Mouse (Mus musculus) inflammation-experienced regulatory T-cells, adult 16 weeks (primary cell): ENCODE data around the gene Zfp592. TPM values are rescaled to one million over a fixed set of nuclear protein-coding genes. Genes with fewer than 3 reads are reported as not detected.

ENCODE experiments used
- polyA plus RNA-seq: library from polyadenylated mRNA; unstranded; fragments of 100-300 nt; shearing (Covaris generic); gene quantifications from one replicate; pipeline ENCODE4 v1.2.1, GENCODE M21; 2017

Gene Zfp592
- 24.7 TPM for polyA plus RNA-seq

DNA sequence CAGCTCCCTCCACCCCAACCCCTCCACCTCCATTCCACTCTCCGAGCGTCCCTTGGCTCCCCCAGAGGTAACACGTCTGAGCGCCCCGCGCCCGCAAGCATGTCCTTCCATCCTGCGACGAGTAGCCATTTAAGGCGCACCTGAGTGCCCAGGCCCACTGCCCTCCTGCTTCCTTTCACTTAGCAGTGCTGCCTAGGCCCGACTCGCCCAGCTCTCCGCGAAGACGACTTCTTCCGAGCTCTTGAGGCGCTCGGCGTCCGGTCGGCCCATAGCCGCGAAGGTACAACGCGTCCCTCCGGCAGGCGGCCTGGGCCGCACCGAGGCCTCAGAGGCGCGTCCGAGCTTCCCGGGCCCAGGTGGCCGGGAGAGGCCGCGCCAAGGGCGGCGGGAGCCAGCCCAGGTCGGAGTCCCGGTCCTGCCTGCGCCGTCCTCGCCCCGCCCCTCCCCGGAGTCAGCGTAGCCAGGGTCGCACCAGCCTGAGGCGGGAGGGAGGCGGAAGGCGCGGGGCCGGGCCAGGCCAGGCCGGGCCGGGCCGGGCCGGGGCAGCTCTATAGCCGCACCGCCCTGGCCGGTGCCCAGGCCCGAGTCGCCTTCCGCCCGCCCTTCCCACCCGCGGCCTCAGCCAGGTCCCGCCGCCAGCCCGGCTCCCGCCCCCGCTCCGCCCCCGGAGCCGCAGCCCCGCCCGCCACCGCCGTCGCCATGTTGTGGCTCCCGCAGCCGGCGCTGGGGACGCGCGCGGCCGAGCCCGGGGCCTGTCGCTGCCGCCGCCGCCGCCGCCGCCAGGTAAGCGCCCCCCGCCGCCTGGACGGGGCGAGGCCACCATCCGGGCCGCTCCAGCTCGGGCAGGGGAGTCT is at the start of gene Zfp592:
Gene Zfp592, plus strand, starts transcription at position 702 of the 854 bp plus-strand sequence.

DNA sequence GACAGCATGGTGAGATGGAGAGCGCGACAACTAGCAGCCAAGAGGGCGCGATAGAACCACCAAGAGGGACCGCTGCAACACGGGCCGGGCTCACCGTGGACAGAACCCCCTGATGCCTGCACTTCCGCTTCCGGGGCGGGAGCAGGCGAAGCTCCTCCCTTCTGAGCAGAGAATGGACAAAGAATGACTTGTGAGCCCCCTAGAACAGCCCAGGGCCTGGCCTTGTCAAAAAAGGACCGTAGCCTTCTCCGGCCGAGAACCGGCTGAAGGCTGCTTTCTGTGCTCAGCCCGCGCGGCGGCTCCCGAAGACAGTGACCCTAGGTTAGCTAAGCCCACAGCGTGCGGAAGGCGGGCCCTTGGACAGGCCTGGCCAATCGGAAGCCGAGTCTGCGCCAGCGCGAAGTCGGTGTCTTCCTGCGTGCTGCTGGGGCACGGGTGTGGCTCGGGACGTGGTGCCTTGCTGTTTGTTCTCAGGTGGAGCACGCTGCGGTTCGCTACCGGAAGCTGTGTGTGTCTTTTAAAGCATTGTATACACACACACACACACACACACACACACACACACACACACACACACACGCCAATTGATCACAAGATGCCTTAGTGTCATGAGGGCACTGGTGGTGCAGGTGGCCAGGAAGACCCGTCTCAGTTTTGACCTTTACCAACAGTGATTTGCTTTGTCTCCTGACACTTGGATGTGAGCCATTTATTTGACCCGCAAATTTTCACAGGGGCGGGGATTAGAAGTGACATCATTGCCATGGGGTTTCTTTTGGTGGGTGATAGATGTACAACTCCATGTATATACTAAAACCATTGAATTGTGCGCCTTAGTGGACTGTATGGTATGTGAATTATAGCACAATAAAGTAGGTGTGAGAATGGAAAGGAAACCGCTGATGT is 45.8 kb upstream of the Zfp592 start, which contains the start of gene Sec11a:
Gene Sec11a, minus strand, starts transcription at position 336 of the 906 bp plus-strand sequence.

DNA sequence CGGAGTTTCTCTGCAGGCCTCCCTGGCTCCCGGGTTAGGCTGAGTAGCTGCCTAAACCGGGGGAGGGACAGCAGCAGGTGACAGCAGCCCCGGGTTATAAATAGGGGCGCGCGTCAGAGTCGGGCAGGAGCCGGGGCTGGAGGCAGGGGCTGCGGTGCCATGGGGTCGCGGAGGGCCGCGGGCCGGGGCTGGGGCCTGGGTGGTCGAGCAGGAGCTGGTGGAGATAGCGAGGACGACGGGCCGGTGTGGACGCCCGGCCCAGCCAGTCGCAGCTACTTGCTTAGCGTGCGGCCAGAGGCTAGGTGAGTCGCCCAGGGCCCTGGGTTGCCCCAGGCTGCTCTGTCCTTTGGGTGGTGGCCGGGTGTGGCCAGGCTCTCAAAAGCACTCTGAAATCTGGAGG is 64.0 kb downstream of the Zfp592 start, which contains the start of gene Alpk3:
Gene Alpk3, plus strand, starts transcription at position 130 of the 400 bp plus-strand sequence.

Other genes with a start within 250 kb of the Zfp592 start
- gene Iqgap1, start 167.7 kb upstream of the Zfp592 start, polyA plus RNA-seq, result 330 TPM
- 3.6 TPM for gene Zscan2, start 132.8 kb upstream of the Zfp592 start, polyA plus RNA-seq
- gene Wdr73, start 92.4 kb upstream of the Zfp592 start, polyA plus RNA-seq, result 36.3 TPM
- 62.7 TPM for gene Nmb, start 88.6 kb upstream of the Zfp592 start, polyA plus RNA-seq
- gene Sec11a, start 45.9 kb upstream of the Zfp592 start, polyA plus RNA-seq, result 360 TPM
- 0.05 TPM for gene Alpk3, start 63.9 kb downstream of the Zfp592 start, polyA plus RNA-seq
- not detected for gene Slc28a1, start 121.1 kb downstream of the Zfp592 start, polyA plus RNA-seq
- gene Pde8a, start 219.9 kb downstream of the Zfp592 start, polyA plus RNA-seq, result 1.4 TPM